In the genomic region with DNA sequence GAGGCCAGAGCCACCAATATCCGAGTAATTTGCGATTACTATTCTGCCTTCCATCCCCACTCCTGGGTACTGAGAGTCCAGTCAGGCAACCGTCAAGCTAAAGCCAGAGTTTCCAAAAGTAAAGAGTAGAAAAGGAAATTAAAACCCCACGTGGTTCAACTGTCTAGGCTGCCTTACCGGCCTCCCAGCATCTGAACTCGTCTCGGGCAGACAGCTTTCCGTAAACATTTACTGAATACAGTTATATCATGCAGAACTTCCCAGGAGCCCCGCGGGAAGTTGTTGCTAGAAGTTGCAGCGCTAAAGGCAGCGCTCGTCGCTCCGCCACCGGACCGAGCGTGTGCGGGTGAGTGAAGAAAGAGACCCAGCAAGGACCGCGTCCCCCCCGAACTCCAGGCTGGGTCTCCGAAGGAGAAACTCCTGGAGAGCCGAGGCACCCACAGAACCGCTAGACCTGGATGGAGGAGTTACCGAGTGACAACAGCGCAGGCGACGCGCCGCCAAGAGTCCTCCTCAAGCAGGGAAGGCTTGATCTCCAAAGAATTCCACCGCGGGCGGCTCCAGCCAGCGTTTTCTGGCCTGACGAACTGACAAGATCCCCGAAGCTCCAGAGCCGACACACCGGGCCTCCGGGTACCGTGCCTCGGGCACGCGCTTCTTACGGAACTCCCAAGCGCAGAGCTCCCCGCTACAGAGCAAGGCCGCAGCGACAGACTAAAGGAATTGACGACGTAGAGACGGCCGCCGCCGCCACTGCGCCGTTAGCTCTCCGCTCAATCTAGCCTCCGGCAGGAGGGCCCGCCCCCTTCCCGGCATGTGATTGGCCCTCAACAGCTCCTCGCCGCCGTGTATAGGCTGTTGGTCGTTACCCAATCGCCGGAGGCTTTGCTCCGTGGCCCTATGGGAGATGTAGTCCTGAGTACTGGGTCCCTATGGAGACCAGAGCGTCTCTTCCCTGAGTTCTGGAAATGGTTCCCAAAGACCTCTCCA, we compare ENCODE assay signal across 8 mouse cellular contexts. TPM values are rescaled to one million over a fixed set of nuclear protein-coding genes. Genes with fewer than 3 reads are reported as not detected.
DNase-seq lines count a peak whose midpoint lies in the region; ATAC-seq lines count a peak whose summit lies in the region.

TSS of gene Mtr (minus strand) at position 723 of the 990 bp plus-strand sequence.

- no peaks in the 10 kb centered on the region for H3K27me3 ChIP-seq in hindbrain, embryonic 15.5 days

- peak within 1 kb of the TSS; percentile 70 for H3K4me2 ChIP-seq in hindbrain, embryonic 15.5 days

- peak within 1 kb of the TSS; percentile 65 for H3K9ac ChIP-seq in hindbrain, embryonic 15.5 days

- WGBS in hindbrain, embryonic 15.5 days = under 1% methylated on average over 69 of the region's 69 CpGs

- H3K4me1 ChIP-seq in hindbrain, embryonic 15.5 days (replicated peaks) = peaks cover 19% of the 10 kb centered on the region

- H3K4me3 ChIP-seq in hindbrain, embryonic 15.5 days = peak within 1 kb of the TSS; percentile 73

- peak; percentile 90 for DNase-seq in T-cell, adult 2 months (ENCODE audit: low spot score)
- peak; percentile 94 to 97 for DNase-seq in cerebellum, postnatal 36 days
- peak; percentile 93 to 95 for DNase-seq in frontal cortex, postnatal 36 days (ENCODE audit: low spot score in 2 of 2)
- peak; percentile 92 for DNase-seq in left cerebral cortex, adult 11 months (ENCODE audit: low spot score)
- peak; percentile 95 to 97 for DNase-seq in lung, postnatal 4 days
- DNase-seq in retina, postnatal 7 days (ENCODE audit: low read depth, low spot score) = peak; percentile 86
- peak; percentile 76 for DNase-seq in urinary bladder, adult 2 months (ENCODE audit: low spot score)

- H3K9me3 ChIP-seq in hindbrain, embryonic 15.5 days = no peaks in the 10 kb centered on the region

- ATAC-seq in hindbrain, embryonic 15.5 days (ENCODE audit: low FRiP score, low read depth) = peak; percentile 100

- H3K36me3 ChIP-seq in hindbrain, embryonic 15.5 days = no peaks in the 10 kb centered on the region

- peak within 1 kb of the TSS; percentile 80 for H3K27ac ChIP-seq in hindbrain, embryonic 15.5 days (replicated peaks)

RNA-seq across cellular contexts. Expression of gene Mtr, which starts in this region (rescaled TPM):
- 3.5 and 4.0 TPM in 2 replicates for polyA plus RNA-seq in hindbrain, embryonic 15.5 days (2015; fragmentation: Nextera tagmentation; extraction: Ambion mirVana)
- 8.3 and 8.6 TPM in 2 replicates for polyA plus RNA-seq in urinary bladder, adult 2 months (2012; rRNA removed)

Comparison
In these comparisons a context has a peak if more than half of its experiments do, and no peak if none do; other contexts are left out.
1. Peak in every context shown above with its lines: DNase-seq, ATAC-seq, H3K4me3 ChIP-seq and H3K27ac ChIP-seq.